Mouse (Mus musculus) erythroblast, embryonic 14.5 days (primary cell): ENCODE measurements around the gene Dnah17.

ENCODE experiments used
- GATA1 ChIP-seq: IDR thresholded peaks from 2 replicates; pipeline ENCODE4 v1.6.1; 2012; ENCODE audit warnings: low read length, inconsistent platforms, mixed read lengths
- TAL1 ChIP-seq: IDR thresholded peaks from 3 replicates; pipeline ENCODE4 v1.6.1; 2012; ENCODE audit warnings: low read length, inconsistent platforms, mixed read lengths

- no peak for TF ChIP-seq TAL1
- TF ChIP-seq GATA1, result no peak
Measured at GRCm38 (mm10) chr11:118058872-118059271, 71.6 kb downstream of the Dnah17 start.
